Mouse (Mus musculus): ENCODE data around the gene Nynrin. TPM values are rescaled to one million over a fixed set of nuclear protein-coding genes. Genes with fewer than 3 reads are reported as not detected.
A peak's percentile ranks its signal among the peaks of the same experiment; 100 is the strongest.

Nynrin gene
- polyA plus RNA-seq, 1 experiment: 1.4 TPM

DNA sequence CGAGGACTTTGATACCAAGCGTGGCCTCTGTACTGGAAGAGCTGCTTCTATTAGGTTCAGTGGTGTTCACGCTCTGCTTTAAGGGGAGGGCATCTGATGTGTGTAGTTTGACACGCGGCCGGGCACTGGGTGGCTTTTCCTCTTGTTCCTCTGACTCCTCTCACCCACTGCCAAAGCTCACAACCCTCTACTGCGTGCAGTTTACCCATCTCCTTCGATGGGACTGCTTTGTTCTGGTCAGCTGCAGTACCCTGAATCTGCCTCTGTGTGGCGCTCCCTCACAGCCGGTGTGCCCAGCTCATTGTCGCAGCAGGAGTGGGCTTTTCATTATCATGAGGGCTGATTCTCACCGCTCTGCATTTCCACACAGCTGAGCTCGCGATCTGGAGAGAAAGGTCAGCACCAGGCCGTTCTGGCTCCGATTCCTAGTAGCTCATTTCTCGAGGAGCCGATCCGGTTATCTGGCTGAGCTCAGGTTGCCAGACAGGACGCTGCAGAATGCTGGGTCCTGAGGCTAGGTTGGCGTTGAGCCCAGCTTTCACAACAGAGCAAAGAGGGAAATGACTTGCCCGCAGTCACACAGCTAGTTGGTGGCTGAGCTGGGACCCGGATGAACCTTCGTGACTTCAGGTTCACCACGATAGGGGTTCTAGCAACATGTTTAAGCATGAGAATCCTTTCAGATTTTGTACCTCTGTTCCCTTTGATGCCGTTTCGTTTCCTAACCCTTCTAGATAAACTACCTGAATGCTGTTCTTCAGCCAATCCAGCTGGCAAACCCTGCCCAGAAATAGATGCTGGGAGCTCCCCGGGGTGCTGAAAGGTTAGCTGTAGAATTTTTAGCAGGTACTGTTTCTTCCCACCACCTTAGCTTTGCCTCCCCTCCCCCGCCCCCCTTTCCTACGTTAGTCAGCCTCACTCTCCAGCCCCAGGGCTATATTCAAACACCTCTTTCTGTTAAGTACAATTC is 20.2 kb downstream of the Nynrin start:
- TF ChIP-seq FLI1 (IDR thresholded peaks at IDR 0.05; ENCODE audit: low read length) (no peak), GATA1 (IDR thresholded peaks at IDR 0.05; ENCODE audit: borderline replicate concordance, low read length) (no peak)
- Histone ChIP-seq H3K36me3 (replicated peaks; ENCODE audit: low read length) (peaks cover 38% of the 10 kb centered on the region), H3K27me3 (replicated peaks) (peaks cover 13% of the 10 kb centered on the region), H3K9me3 (peaks cover 16% of the 10 kb centered on the region), H3K4me1 (peaks cover 80% of the 10 kb centered on the region), H3K4me3 (replicated peaks) (peak overlapping the region; percentile 90)

GRCm38 (mm10) chr14:55877469-55878315 is 23.9 kb downstream of the Nynrin start:
- TF ChIP-seq GATA1 (IDR thresholded peaks at IDR 0.05; ENCODE audit: borderline replicate concordance, low read length): no peak
- TF ChIP-seq FLI1 (IDR thresholded peaks at IDR 0.05; ENCODE audit: low read length): no peak
- no peaks in the 10 kb centered on the region for H3K9me3 ChIP-seq
- H3K4me1 ChIP-seq: peaks cover 87% of the 10 kb centered on the region
- peaks cover 7% of the 10 kb centered on the region for H3K27me3 ChIP-seq (replicated peaks)
- H3K36me3 ChIP-seq (replicated peaks; ENCODE audit: low read length): peaks cover 6% of the 10 kb centered on the region
- peak overlapping the region; percentile 83 for H3K4me3 ChIP-seq (replicated peaks)

GRCm38 (mm10) chr14:55878316-55878940 is 24.6 kb downstream of the Nynrin start:
- peaks cover 2% of the 10 kb centered on the region for H3K27me3 ChIP-seq (replicated peaks)
- H3K36me3 ChIP-seq (replicated peaks; ENCODE audit: low read length): no peaks in the 10 kb centered on the region
- H3K4me3 ChIP-seq (replicated peaks): peak overlapping the region; percentile 83
- TF ChIP-seq GATA1 (IDR thresholded peaks at IDR 0.05; ENCODE audit: borderline replicate concordance, low read length) (no peak), FLI1 (IDR thresholded peaks at IDR 0.05; ENCODE audit: low read length) (no peak)
- H3K4me1 ChIP-seq: peaks cover 90% of the 10 kb centered on the region
- H3K9me3 ChIP-seq: no peaks in the 10 kb centered on the region

- Histone ChIP-seq H3K27me3 (replicated peaks) (peaks cover 2% of the 10 kb centered on the region), H3K9me3 (no peaks in the 10 kb centered on the region), H3K4me1 (peaks cover 92% of the 10 kb centered on the region), H3K4me3 (replicated peaks) (no peak overlapping the region), H3K36me3 (replicated peaks; ENCODE audit: low read length) (no peaks in the 10 kb centered on the region)
- no peak for TF ChIP-seq FLI1 (IDR thresholded peaks at IDR 0.05; ENCODE audit: low read length)
- no peak for TF ChIP-seq GATA1 (IDR thresholded peaks at IDR 0.05; ENCODE audit: borderline replicate concordance, low read length)
Observed at GRCm38 (mm10) chr14:55879623-55880022, 25.8 kb downstream of the Nynrin start.

DNA sequence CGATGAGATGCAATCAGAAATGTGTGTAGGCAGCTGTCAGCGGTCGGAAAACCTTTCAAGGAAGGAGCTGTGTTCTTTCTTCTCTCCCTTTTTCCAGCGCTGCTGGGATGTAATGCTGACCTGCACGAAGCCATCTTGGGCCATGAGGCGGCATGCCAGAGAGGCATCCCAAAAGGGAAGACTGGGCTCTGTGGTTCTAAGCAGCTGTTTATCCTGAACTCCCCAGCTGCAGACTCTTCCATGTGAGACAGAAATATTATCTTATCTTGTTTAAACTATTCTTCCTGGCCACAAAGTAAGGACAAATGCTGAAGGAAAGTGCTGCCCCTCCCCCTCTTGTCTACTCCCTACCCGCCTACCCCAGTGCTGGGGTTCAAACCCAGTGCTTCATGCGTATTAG is 27.2 kb downstream of the Nynrin start:
- Histone ChIP-seq H3K9me3 (no peaks in the 10 kb centered on the region), H3K4me1 (peaks cover 86% of the 10 kb centered on the region)
- TF ChIP-seq FLI1 (IDR thresholded peaks at IDR 0.05; ENCODE audit: low read length): no peak
- no peak for TF ChIP-seq GATA1 (IDR thresholded peaks at IDR 0.05; ENCODE audit: borderline replicate concordance, low read length)

DNA sequence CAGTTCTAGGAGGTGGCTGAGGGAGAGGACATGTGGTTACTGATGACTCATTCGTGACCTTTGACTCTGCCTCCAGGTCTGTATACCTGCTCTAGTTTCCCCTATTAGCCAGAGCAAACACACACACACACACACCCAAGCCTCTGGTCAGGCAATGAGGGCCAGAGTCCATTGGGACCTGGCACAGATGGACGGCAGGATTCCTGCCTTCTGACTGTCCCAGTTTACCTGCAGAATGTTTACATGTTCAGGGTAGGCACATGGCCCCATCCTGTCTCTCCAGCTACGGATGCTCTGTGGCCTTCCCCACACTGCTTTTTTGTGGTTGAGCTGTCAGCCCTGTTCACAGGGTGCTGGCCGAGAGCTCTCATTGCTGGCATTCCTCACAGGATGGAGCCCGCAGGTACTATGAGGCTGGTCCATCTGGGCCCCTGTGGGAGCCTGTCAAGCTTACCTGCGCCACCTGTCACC is 28.4 kb downstream of the Nynrin start:
- Histone ChIP-seq H3K4me1 (peaks cover 91% of the 10 kb centered on the region), H3K4me3 (replicated peaks) (peak overlapping the region; percentile 12)

More for the DNA sequence above, 27.2 kb downstream of the Nynrin start:
- H3K36me3 ChIP-seq (replicated peaks; ENCODE audit: low read length): peaks cover 4% of the 10 kb centered on the region
- H3K27me3 ChIP-seq (replicated peaks): no peaks in the 10 kb centered on the region
- H3K4me3 ChIP-seq (replicated peaks): peak overlapping the region; percentile 62

DNA sequence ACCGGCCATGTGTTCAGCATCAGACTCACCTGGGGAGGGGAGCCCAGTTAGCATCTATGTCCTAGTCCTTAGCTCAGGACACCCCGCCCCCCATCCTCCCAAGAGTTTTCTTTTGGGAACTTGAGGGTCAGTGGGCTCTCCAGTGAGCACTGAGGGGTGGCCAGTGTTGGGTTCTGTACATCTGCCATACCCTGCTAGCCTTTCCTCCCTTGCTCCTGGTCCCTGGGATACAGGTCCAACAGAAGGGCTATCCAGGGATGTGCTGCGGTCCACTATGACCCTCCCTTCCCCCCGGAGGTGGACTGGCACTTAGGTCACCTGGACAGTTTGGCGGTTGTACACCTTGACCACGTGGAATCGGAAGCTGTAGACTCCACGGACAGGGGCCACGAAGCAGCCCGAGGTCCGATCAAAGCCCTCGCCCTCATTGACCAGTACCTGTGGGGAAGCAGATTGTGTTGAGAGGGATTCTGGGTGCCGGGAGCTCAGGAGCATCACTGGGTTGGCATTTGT is 29.4 kb downstream of the Nynrin start:
- peaks cover 26% of the 10 kb centered on the region for H3K36me3 ChIP-seq (replicated peaks; ENCODE audit: low read length)
- H3K9me3 ChIP-seq: no peaks in the 10 kb centered on the region
- H3K4me1 ChIP-seq: peaks cover 91% of the 10 kb centered on the region
- TF ChIP-seq FLI1 (IDR thresholded peaks at IDR 0.05; ENCODE audit: low read length) (no peak), GATA1 (IDR thresholded peaks at IDR 0.05; ENCODE audit: borderline replicate concordance, low read length) (no peak)
- no peaks in the 10 kb centered on the region for H3K27me3 ChIP-seq (replicated peaks)
- peak overlapping the region; percentile 28 for H3K4me3 ChIP-seq (replicated peaks)

More for the DNA sequence above, 28.4 kb downstream of the Nynrin start:
- Histone ChIP-seq H3K27me3 (replicated peaks) (no peaks in the 10 kb centered on the region), H3K9me3 (no peaks in the 10 kb centered on the region), H3K36me3 (replicated peaks; ENCODE audit: low read length) (peaks cover 16% of the 10 kb centered on the region)
- no peak for TF ChIP-seq GATA1 (IDR thresholded peaks at IDR 0.05; ENCODE audit: borderline replicate concordance, low read length)
- TF ChIP-seq FLI1 (IDR thresholded peaks at IDR 0.05; ENCODE audit: low read length): no peak

DNA sequence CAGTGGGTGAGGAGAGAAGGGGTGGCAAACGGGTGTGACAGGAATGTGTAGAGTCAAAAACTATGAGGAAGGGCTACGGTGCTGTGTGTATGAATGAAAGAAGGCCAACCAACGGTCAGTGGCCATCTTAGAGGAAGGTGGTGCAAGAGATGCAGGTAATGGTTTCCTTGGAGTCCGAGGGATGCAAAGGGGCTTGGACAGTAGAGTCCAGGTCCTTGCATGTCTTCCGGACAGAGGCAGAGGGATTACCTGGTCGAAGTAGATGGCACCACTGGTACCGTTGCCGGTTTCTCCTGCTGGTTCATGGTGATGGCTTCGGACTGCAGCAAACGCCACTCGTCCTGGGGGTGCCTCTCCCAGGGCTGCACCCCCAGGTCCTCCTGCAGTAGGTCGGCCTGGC is 29.9 kb downstream of the Nynrin start:
- Histone ChIP-seq H3K9me3 (no peaks in the 10 kb centered on the region), H3K4me1 (peaks cover 91% of the 10 kb centered on the region), H3K4me3 (replicated peaks) (peak overlapping the region; percentile 94), H3K27me3 (replicated peaks) (no peaks in the 10 kb centered on the region), H3K36me3 (replicated peaks; ENCODE audit: low read length) (peaks cover 31% of the 10 kb centered on the region)
- no peak for TF ChIP-seq FLI1 (IDR thresholded peaks at IDR 0.05; ENCODE audit: low read length)
- TF ChIP-seq GATA1 (IDR thresholded peaks at IDR 0.05; ENCODE audit: borderline replicate concordance, low read length): no peak

DNA sequence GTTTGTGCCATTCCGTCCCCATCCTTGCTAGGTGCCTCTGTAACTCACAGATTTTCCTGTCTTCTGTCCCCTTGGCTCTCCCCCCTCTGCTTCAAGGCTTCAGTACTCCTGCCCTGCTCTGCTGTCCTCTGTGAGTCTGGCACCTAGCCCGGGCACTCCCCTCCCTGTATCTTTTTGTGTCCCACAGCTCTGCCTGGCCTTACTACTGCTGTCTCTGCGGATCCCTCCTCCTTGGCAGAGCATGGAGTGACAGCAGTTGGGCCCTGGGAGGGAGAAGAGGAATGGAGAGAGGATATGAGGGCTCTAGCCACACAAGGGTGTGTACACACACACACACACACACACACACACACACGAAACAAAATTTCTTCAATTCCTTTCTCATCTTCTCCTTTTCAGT is 30.4 kb downstream of the Nynrin start, which contains the start of gene Cbln3:
Gene Cbln3, minus strand, starts transcription at position 227 of the 400 bp plus-strand sequence.
- Histone ChIP-seq H3K27me3 (replicated peaks) (no peaks in the 10 kb centered on the region), H3K4me3 (replicated peaks) (peak within 1 kb of the TSS; percentile 94), H3K9me3 (no peaks in the 10 kb centered on the region), H3K36me3 (replicated peaks; ENCODE audit: low read length) (peaks cover 36% of the 10 kb centered on the region), H3K4me1 (peaks cover 91% of the 10 kb centered on the region)
- TF ChIP-seq GATA1 (IDR thresholded peaks at IDR 0.05; ENCODE audit: borderline replicate concordance, low read length) (no peak), FLI1 (IDR thresholded peaks at IDR 0.05; ENCODE audit: low read length) (no peak)

Data from megakaryocyte, embryonic 14.5 days (primary cell).